Mouse (Mus musculus) adrenal gland, postnatal 4 days (tissue): ENCODE data around the gene Ferd3l. TPM values are rescaled to one million over a fixed set of nuclear protein-coding genes. Genes with fewer than 3 reads are reported as not detected.

ENCODE experiments used
- DNase-seq, 2 experiments: peaks; one replicate each; pipeline ENCODE4 v3.0.0; 2021 to 2022; ENCODE audit warnings: low spot score in 2 of 2, mixed read lengths in 2 of 2
- long read RNA-seq, 2 experiments: library from polyadenylated mRNA; stranded (forward); transcript quantifications; one replicate each; pipeline ENCODE4 v2.0.0; 2021
- total RNA-seq, 2 experiments: library from RNA; stranded (reverse); gene quantifications; 2 replicates each; pipeline ENCODE4 v1.2.3; 2021

Ferd3l gene
- total RNA-seq = not detected
- long read RNA-seq, experiment 1 = 0 reads
- long read RNA-seq, experiment 2 = 0 reads

DNA sequence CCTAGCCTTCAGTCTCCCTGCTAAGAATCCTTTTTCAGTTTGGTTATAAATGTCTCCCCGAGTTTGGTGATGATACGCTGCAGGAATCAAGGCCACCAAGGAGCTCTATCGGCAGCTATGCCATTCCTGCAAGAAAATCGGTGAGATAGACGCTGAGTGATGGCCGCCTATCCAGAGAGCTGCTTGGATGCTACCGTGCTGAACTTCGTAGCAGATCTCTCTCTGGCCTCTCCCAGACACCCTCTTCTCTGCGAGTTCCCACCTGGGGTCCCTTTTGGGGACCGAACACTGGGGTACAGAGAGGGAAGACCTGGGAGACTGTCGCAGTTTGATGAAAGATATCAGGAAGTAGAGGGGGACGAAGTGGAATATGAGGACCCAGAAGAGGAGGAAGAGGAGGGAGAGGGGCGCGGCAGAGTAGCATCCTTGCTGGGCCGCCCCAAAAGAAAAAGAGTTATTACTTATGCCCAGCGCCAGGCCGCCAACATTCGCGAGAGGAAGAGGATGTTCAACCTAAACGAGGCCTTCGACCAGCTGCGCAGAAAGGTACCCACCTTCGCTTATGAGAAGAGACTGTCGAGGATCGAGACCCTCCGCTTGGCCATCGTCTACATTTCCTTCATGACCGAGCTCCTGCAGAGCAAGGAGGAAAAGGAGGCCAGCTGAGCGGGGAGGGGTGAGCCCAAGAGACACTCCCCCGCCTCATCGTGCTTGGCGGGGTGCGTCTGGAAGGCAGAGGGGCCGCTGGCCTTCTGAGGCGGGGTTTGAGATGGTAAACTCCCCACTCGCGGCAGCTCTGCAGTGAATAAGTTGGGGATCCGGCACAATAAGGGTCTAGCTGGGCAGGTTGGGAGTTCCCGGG is at the start of gene Ferd3l:
TSS of gene Ferd3l (plus strand) at position 95 of the 862 bp plus-strand sequence.
- no peak for DNase-seq

GRCm38 (mm10) chr12:33893956-33894355 is 34.3 kb upstream of the Ferd3l start:
- no peak for DNase-seq

DNA sequence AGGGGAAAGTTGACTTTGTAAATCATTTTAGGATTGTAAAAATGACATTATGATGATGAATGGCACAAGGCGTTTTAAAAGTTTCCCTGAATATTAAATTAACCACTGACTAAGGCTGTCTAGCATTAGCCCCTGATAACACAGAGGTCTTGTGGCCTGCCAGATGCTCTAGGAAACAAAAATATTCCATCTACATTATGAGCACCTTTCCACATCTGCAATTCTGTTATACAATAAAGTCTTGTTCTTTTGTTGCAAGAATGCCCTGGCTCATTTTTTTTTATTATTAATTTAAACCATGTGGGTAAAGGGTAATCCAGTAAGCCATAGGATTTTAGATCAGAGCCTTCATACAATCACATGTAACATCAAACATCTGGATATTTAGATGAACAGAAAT is 33.6 kb upstream of the Ferd3l start:
- DNase-seq = no peak

DNA sequence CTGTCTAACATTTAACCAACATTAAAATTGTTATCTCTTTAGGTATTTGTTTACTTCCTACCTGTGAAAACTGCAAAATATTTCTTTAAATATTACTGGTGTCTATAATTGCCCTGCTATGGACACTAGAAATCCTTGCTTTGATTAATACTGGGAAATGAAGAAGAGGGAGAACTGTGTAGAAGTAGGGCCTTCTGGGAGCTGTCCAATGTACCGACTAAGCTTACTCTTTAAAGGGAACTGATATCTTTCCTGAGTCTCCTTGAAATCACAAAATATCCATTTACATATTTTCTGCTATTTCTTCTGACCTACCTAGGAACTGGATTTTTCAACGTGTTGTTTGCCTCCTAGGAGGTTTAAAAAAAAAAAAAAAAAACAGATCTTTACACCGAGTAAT is 1.5 kb upstream of the Ferd3l start:
- DNase-seq = no peak

DNA sequence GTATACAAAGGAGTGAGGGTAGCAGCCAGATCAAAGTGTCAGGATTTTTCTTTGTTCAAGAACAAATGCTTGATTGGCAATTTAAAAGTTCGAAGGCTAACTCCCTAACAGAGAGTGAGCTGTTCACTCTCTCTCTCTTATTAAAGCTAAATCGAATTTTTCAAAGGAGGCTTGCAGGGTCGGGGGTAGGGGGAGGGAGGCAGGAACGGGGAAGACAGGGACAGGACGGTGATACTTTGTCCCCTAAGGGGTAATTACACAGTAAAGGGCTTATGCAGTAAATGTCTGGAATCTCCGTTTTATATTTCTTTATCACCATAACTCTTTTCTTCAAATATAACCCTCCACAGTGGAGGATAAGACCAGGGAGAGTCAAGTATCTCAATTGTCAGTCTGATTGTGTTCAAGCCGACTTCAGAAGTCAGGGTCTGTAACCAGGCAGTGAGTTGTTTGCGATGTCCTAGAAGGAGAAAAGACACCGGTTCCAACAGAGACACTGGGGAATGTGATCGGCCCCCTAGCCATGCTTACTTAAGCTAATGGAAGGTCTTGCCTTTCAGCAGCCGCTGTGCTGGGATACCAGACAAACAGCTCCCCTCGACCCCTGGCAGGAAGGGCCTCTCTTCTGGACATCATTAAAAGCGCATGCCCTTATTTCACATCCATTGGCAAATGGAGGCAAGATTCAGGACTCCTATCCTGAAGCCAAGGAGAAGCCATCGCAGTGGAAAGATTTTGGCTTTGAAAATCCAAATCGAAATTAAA is 709 bp upstream of the Ferd3l start:
- DNase-seq = no peak

DNA sequence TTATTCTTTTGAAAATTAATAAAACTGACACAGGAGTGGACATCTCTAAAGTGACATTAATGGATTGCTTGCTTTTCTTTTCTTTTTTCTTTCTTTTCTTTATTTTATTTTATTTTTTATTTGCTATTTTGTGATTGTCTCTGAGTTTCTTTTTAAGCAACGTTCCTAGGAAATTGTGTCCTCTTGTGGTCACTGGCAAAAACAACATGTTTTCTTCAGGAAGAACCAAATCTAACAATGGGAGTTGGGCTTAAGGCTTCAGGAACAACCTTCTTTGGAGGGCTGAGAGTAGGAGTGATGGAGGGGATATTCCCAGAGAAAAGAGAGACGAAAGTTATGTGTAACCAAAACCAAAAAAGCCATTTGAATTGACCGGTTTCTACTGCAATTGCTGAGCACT is 24.6 kb downstream of the Ferd3l start:
- DNase-seq = no peak

GRCm38 (mm10) chr12:33954931-33955565 is 26.8 kb downstream of the Ferd3l start:
- DNase-seq = no peak

DNA sequence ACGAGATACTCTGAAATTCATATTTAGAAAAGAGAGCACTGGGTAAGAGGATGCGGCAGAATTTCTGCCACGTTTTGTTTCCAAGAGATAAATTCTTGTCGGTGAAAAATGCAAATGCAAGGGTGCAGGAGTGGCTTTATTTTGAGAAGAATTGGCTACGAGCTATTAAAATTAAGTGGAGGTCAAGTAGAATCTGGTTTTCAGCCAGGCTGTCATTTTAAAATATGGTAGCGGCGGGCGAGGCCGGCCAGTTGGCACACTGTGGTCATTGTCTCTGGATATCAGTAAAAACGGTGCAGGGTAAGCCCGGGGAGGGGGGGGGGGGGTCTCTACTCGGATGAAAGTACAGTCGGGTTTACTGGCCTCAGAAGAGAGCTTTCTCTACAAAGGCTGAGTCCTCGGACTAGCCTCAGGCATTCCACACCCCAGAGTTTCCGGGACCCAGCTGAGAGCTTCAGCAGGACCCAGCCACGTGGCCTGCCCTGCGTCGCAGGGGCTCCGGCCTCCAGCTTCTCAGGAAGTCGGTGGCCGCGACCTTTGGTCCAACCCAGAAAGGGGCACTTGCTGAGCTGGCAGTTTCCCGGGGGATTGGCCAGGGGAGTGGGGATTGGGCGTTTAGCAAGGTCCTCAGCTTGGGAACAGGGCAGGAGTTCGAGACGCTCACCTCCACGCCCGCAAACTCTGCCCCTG is 27.5 kb downstream of the Ferd3l start:
- DNase-seq = no peak

DNA sequence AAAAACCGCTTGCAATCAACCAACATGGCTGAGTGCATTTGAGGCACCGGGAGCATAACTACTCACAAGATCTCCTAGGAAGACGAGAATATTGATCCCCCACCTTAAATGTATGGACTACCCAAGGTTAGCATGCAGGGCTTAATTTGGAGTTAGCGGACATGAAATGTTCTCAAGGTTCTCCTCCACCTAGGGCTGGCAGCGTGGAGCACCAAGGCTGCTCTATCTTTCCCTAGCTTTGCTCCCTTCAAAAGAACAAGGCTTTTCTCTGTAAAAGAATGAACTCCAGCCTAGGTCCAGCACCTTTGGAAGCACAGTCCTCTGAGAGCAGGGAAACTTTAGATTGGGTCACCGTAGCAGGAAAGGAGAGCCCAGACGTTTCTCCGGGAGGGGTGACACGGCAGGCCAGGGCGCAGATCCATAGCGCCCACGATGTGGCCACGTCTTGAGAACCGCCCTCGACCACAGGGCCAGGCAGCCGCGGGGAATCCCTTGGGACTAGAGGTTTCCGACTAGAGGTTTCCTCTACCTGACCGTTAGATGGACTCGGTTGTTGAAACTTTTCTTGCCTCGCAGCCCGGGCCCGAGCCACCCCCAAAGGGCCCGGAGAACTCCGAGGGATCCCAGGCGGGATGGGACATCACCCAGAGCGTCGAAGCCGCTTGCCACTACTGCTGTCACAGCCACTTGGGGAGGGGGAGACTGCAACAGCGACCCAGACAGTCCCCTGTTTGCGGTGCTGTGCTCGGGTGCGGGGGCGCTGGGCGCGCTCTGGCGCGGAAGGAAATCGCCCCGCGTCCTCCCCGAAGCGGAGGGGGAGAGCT is 28.6 kb downstream of the Ferd3l start:
- DNase-seq = no peak

GRCm38 (mm10) chr12:33957400-33958240 is 29.4 kb downstream of the Ferd3l start, which contains the start of gene Twist1:
TSS of gene Twist1 (plus strand) at chr12:33957671.
- DNase-seq = peak; percentile 24 to 29

- DNase-seq = no peak
Measured at GRCm38 (mm10) chr12:33958241-33959194, 30.3 kb downstream of the Ferd3l start.

DNA sequence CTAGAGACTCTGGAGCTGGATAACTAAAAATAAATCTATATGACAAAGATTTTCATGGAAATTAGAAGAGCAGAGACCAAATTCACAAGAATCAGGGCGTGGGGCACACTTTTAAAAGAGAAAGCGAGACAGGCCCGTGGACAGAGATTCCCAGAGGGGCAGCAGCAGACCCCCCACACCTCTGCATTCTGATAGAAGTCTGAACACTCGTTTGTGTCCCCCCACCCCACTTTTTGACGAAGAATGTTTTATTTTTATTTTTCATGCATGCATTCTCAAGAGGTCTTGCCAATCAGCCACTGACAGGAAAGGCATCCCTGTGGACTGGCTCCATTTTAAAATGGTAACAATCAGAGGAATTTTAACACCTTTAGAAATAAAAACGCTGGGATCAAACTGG is 31.0 kb downstream of the Ferd3l start:
- no peak for DNase-seq

DNA sequence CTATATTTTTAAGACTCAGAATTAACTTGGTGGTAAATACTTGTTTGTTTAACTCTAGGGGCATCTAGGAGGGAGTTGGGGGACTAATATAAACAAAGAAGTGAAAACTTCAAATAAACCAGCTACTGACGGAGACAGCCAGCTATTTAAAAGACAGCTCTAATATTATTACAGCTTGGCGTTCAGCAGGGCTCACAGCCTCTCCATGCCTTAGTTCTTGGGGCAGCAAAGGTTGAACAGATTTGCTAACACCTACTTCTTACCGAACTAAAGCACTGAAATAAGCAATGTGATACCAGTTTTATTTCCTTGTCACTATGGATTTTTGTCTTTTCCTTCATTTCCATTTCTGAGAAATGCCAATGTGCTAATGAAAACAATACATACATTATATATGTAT is 31.6 kb downstream of the Ferd3l start:
- DNase-seq = no peak

DNA sequence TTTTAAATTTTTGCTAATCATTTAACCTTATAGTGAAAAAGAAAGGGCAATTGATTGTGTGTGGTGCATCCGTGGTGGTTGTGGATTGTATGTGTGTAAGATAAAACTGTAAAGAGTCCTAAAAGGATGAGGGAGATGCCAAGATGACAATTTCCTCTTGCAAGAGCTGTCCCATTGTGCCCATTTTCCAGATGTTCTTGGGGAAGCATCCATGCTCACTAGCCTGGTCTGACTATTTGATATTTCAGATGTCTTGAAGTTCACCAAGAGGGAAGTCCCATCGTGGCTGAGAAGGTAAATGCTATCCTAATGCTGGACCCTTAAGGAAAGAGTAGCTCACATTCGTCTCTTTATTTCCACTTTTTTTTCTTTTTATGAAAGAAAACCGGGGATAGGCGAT is 32.8 kb downstream of the Ferd3l start:
- DNase-seq = no peak

DNA sequence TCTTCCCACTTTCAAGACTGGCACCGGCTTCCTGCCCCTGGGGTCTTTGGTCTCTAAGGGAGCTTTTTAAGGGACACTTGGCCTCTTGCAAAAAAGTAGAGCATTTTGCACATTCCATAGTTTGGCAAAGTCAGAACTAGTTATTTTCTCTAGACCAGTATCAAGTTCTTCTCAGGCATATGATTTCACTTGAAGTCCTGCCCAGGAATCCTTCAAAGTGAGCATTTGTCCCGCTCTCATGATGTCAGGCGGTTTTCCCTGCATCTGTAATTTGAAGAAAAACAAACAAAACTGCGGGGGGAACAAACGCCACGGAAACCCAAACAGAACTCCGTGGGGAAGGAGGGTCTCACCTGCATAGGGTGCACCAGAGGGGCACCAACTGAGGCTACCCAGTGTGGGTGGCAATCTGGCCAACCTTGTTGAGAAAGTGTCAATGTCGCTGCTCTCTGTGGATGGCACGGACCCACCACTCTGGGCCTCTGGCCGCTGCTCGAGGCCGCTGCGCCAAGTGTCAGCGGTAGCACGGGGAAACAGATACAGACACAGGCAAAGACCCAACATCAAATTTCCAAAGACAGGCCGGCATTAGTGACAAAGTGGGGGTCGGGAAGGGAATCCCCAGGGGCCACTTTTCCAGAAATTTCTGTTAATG is 34.0 kb downstream of the Ferd3l start:
- DNase-seq = no peak

DNA sequence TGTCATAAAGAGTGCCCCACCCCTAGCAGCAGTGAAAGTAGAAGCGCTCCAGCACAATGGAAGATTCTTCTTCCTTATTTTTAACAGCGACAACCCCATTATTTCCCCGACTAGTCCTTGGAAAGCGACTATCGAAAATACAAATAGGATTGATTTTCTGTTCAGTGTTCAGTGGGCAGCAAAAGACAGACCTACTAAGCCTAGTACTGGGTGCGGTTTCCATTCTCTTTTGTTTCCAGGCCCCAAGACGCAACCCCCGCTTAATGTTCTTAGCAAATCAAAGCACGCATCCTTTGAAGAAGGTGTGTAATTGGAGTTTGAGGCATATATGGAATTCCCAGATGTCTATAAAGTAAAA is 34.5 kb downstream of the Ferd3l start:
- DNase-seq = no peak

- DNase-seq = no peak
Measured at GRCm38 (mm10) chr12:33963671-33964369, 35.6 kb downstream of the Ferd3l start.
